ENCODE assay signal across 23 mouse cellular contexts in the genomic region with DNA sequence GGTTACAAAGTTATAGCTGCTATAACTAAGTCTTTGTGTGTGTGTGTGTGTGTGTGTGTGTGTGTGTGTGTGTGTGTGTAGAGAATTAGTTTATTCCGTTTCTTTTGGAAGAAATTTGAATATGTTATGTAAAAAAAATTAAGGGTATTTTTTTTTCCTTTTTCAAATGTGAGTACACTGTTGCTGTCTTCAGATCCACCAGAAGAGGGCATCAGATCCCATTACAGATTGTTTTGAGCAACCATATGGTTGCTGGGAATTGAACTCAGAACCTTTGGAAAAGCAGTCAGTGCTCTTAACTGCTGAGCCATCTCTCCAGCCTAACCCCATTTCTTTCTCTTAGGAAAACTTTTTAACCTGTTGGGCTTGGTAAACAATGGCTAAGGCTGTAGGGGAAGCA. TPM values are rescaled to one million over a fixed set of nuclear protein-coding genes. Genes with fewer than 3 reads are reported as not detected.
A peak's percentile ranks its signal among the peaks of the same experiment; 100 is the strongest.
DNase-seq lines count a peak whose midpoint lies in the region; ATAC-seq and TF ChIP-seq lines count a peak whose summit lies in the region.
"Had no signal": no experiment of that assay in that cellular context is flagged by ENCODE, and none has a peak within 500 bp of the region (broad histone marks: within the 10 kb centered on the region; RNA-seq: fewer than 3 reads in every experiment).

No protein-coding gene starts in this region.

- no peaks in the 10 kb centered on the region for H3K9me3 ChIP-seq in kidney, postnatal 0 days (replicated peaks; ENCODE audit: low read length)
- H3K9me3 ChIP-seq in lung, embryonic 14.5 days (ENCODE audit: low read depth, low read length), result no peaks in the 10 kb centered on the region
- H3K9me3 ChIP-seq in MEL (replicated peaks; ENCODE audit: insufficient read depth, low read length), result no peaks in the 10 kb centered on the region
- H3K9me3 ChIP-seq: embryonic facial prominence, embryonic 15.5 days; forebrain, embryonic 15.5 days; heart, embryonic 15.5 days had no signal

- no peak overlapping the region for H3K9ac ChIP-seq in kidney, postnatal 0 days (ENCODE audit: low read depth, low read length)
- H3K9ac ChIP-seq in lung, embryonic 14.5 days, result no peak overlapping the region
- no peak overlapping the region for H3K9ac ChIP-seq in MEL (ENCODE audit: control insufficient read depth, low read depth, low read length, poor library complexity, severe bottlenecking)
- H3K9ac ChIP-seq: embryonic facial prominence, embryonic 15.5 days; forebrain, embryonic 15.5 days; heart, embryonic 15.5 days; hindbrain, embryonic 14.5 days had no signal

- ATAC-seq in kidney, postnatal 0 days (replicated peaks; ENCODE audit: low FRiP score, low read depth), result no peak
- no peak for ATAC-seq in lung, embryonic 14.5 days (ENCODE audit: insufficient read depth)
- ATAC-seq: forebrain, embryonic 15.5 days had no signal

- TF ChIP-seq RAD21 in MEL (IDR thresholded peaks at IDR 0.05; ENCODE audit: low read depth, low read length), result peak; percentile 43

- intact Hi-C loops in gastrocnemius, adult 2 months (cut with DNase I), result no loop called here

- H3K27me3 ChIP-seq in kidney, postnatal 0 days (ENCODE audit: insufficient read depth, low read length), result no peaks in the 10 kb centered on the region
- H3K27me3 ChIP-seq in lung, embryonic 14.5 days (ENCODE audit: insufficient read depth, low read length), result no peaks in the 10 kb centered on the region
- no peaks in the 10 kb centered on the region for H3K27me3 ChIP-seq in MEL (ENCODE audit: control insufficient read depth in 1 of 2, insufficient read depth in 2 of 2, low read length in 2 of 2)
- H3K27me3 ChIP-seq: embryonic facial prominence, embryonic 15.5 days; forebrain, embryonic 15.5 days; heart, embryonic 15.5 days had no signal

- no peaks in the 10 kb centered on the region for H3K4me1 ChIP-seq in kidney, postnatal 0 days (replicated peaks; ENCODE audit: insufficient read depth, low read length)
- H3K4me1 ChIP-seq in lung, embryonic 14.5 days (ENCODE audit: insufficient read depth), result no peaks in the 10 kb centered on the region
- H3K4me1 ChIP-seq in MEL (ENCODE audit: control insufficient read depth in 1 of 2, insufficient read depth in 2 of 2, low read length in 2 of 2), result no peaks in the 10 kb centered on the region
- H3K4me1 ChIP-seq: embryonic facial prominence, embryonic 15.5 days had no signal

- no peak overlapping the region for H3K27ac ChIP-seq in gastrocnemius, adult 2 months
- no peak overlapping the region for H3K27ac ChIP-seq in kidney, postnatal 0 days
- no peak overlapping the region for H3K27ac ChIP-seq in lung, embryonic 14.5 days (ENCODE audit: low read depth)
- no peak overlapping the region for H3K27ac ChIP-seq in MEL (ENCODE audit: control insufficient read depth, low read depth, low read length)
- H3K27ac ChIP-seq: embryonic facial prominence, embryonic 15.5 days; forebrain, embryonic 10.5 days; forebrain, embryonic 15.5 days; heart, embryonic 15.5 days; hindbrain, embryonic 10.5 days; hindbrain, embryonic 14.5 days had no signal

- TF ChIP-seq CTCF in gastrocnemius, adult 2 months (IDR thresholded peaks at IDR 0.05), result peak; percentile 12; the same call in 1 of the 2 replicates
- TF ChIP-seq CTCF in kidney, postnatal 0 days (IDR thresholded peaks at IDR 0.05; ENCODE audit: low read depth), result peak; percentile 35; the same call in 1 of the 2 replicates
- TF ChIP-seq CTCF in lung, embryonic 14.5 days (IDR thresholded peaks at IDR 0.05; ENCODE audit: low read depth), result peak; percentile 21; the same call in 1 of the 2 replicates
- peak in 1 of 3 experiments; percentile 37; a peak in 2 of 6 replicates for TF ChIP-seq CTCF in MEL (IDR thresholded peaks at IDR 0.05 in 2 of 3, conservative IDR thresholded peaks at IDR 0.05 in 1 of 3; ENCODE audit: control insufficient read depth in 1 of 3, insufficient read depth in 1 of 3, low read depth in 2 of 3, low read length in 3 of 3, poor library complexity in 1 of 3, severe bottlenecking in 1 of 3)

- H3K4me2 ChIP-seq in kidney, postnatal 0 days (ENCODE audit: low read length), result no peak overlapping the region
- no peak overlapping the region for H3K4me2 ChIP-seq in lung, embryonic 14.5 days
- H3K4me2 ChIP-seq: embryonic facial prominence, embryonic 15.5 days; forebrain, embryonic 15.5 days; heart, embryonic 11.5 days; heart, embryonic 15.5 days; hindbrain, embryonic 14.5 days had no signal

- no peak overlapping the region for H3K4me3 ChIP-seq in gastrocnemius, adult 2 months
- H3K4me3 ChIP-seq in kidney, postnatal 0 days (replicated peaks; ENCODE audit: low read depth, low read length), result no peak overlapping the region
- no peak overlapping the region for H3K4me3 ChIP-seq in lung, embryonic 14.5 days (ENCODE audit: low read depth, low read length)
- H3K4me3 ChIP-seq in MEL (ENCODE audit: control insufficient read depth in 1 of 2, insufficient read depth in 1 of 2, low read depth in 2 of 2, low read length in 2 of 2), result no peak overlapping the region
- H3K4me3 ChIP-seq: embryonic facial prominence, embryonic 15.5 days; erythroblast, embryonic 14.5 days; forebrain, embryonic 10.5 days; forebrain, embryonic 15.5 days; heart, embryonic 15.5 days; hindbrain, embryonic 10.5 days had no signal

- H3K79me2 ChIP-seq in MEL (ENCODE audit: control insufficient read depth, insufficient read depth, low read length, poor library complexity), result peaks cover 2% of the 10 kb centered on the region; the same call in 1 of the 2 replicates

- 85% methylated on average over 1 of the region's 1 CpGs for WGBS in kidney, postnatal 0 days
- 93% methylated on average over 1 of the region's 1 CpGs for WGBS in lung, embryonic 14.5 days

- no peaks in the 10 kb centered on the region for H3K36me3 ChIP-seq in kidney, postnatal 0 days (ENCODE audit: insufficient read depth, low read length)
- H3K36me3 ChIP-seq in lung, embryonic 14.5 days (ENCODE audit: insufficient read depth), result no peaks in the 10 kb centered on the region
- no peaks in the 10 kb centered on the region for H3K36me3 ChIP-seq in MEL (ENCODE audit: control insufficient read depth in 1 of 2, insufficient read depth in 2 of 2, low read length in 2 of 2)
- H3K36me3 ChIP-seq: embryonic facial prominence, embryonic 15.5 days; forebrain, embryonic 15.5 days; heart, embryonic 15.5 days had no signal

- TF ChIP-seq EP300 in MEL (IDR thresholded peaks at IDR 0.05; ENCODE audit: low read depth in 1 of 2, low read length in 2 of 2), result no peak

- TF ChIP-seq POLR2A in MEL (IDR thresholded peaks at IDR 0.05; ENCODE audit: control insufficient read depth in 1 of 2, insufficient read depth in 1 of 2, low read depth in 1 of 2, low read length in 2 of 2, poor library complexity in 1 of 2), result no peak

- DNase-seq in gastrocnemius, adult 2 months, result no peak
- no peak for DNase-seq in gastrocnemius, postnatal 25 days
- DNase-seq in kidney, postnatal 0 days (ENCODE audit: low spot score), result no peak
- DNase-seq in kidney, adult 18-20 months, result no peak
- no peak for DNase-seq in lung, embryonic 14.5 days
- no peak for DNase-seq in lung, adult 18-20 months
- DNase-seq in MEL (ENCODE audit: low read depth, low spot score), result no peak
- no peak for DNase-seq in thymus, postnatal 10 days (ENCODE audit: low spot score in 2 of 2)
- DNase-seq: adrenal gland, adult 8-10 months; adrenal gland, postnatal 36 days; cerebellum, adult 2 months; cerebellum, postnatal 14 days; embryo, embryonic 11 days; gastrocnemius, postnatal 14 days; heart, postnatal 14 days had no signal

TF ChIP-seq in MEL, 35 proteins besides CTCF, POLR2A, EP300 and RAD21:
- TF ChIP-seq ZNF384 (IDR thresholded peaks at IDR 0.05; ENCODE audit: low read depth, low read length) (peak; percentile 61), E2F4 (IDR thresholded peaks at IDR 0.05; ENCODE audit: borderline replicate concordance, low read depth, low read length) (no peak), ZMIZ1 (IDR thresholded peaks at IDR 0.05; ENCODE audit: low read depth, low read length) (no peak), GATA1 (IDR thresholded peaks at IDR 0.05; ENCODE audit: low read depth, low read length) (no peak), SMC3 (IDR thresholded peaks at IDR 0.05; ENCODE audit: low read depth, low read length) (peak; percentile 62), NRF1 (IDR thresholded peaks at IDR 0.05; ENCODE audit: insufficient read depth, low read depth, low read length, poor library complexity, severe bottlenecking) (no peak)

RNA-seq across cellular contexts. Expression of gene Zc3h12c, which starts 7.9 kb away (rescaled TPM):
- total RNA-seq in gastrocnemius, adult 2 months (2021), result 1 to 10 TPM; 7.8 to 9.8 TPM
- 1 to 10 TPM; 5.7 to 6.8 TPM for total RNA-seq in gastrocnemius, postnatal 25 days (2021)
- 3.8 and 4.3 TPM in 2 replicates for polyA plus RNA-seq in kidney, postnatal 0 days (2015; fragmentation: Nextera tagmentation; extraction: Ambion mirVana)
- polyA plus RNA-seq in lung, embryonic 14.5 days (2014; fragmentation: Nextera tagmentation; extraction: Ambion mirVana), result 4.5 and 4.7 TPM in 2 replicates
- 1.3 and 1.7 TPM in 2 replicates for total RNA-seq in MEL (2012; rRNA removed)
- polyA plus RNA-seq in MEL (2012; ENCODE audit: insufficient read depth in 1 of 2, insufficient read length in 2 of 2, low read depth in 1 of 2, low replicate concordance in 2 of 2, missing spikeins in 1 of 2), result 1 to 10 TPM in 1 of 2 experiments, not detected in 1; 1.3 TPM
- polyA plus RNA-seq: erythroblast, embryonic 14.5 days had no signal
